In genomic region chrX:10775714-10776515, GRCm38 (mm10) we compare ENCODE assay signal across 8 mouse cellular contexts.
A peak's percentile ranks its signal among the peaks of the same experiment; 100 is the strongest.
DNase-seq lines count a peak whose midpoint lies in the region; ATAC-seq lines count a peak whose summit lies in the region.

No protein-coding gene starts in this region.

- H3K4me1 ChIP-seq in limb, embryonic 15.5 days, result no peaks in the 10 kb centered on the region
- H3K4me1 ChIP-seq in midbrain, embryonic 13.5 days (replicated peaks), result no peaks in the 10 kb centered on the region
- H3K4me1 ChIP-seq in liver, embryonic 11.5 days (replicated peaks; ENCODE audit: control insufficient read depth, insufficient read depth, low read length), result no peaks in the 10 kb centered on the region

- peak; percentile 9 to 16 for DNase-seq in cerebellum, postnatal 10 days
- no peak for DNase-seq in cerebellum, postnatal 4 days (ENCODE audit: low spot score in 2 of 2)
- DNase-seq in ovary, adult 18-20 months (ENCODE audit: low spot score), result peak; percentile 50
- DNase-seq in ovary, postnatal 14 days (ENCODE audit: low spot score), result no peak
- DNase-seq in telencephalon, adult 2 months (ENCODE audit: low read depth, low spot score), result peak; percentile 23
- no peak for DNase-seq in liver, embryonic 11.5 days (ENCODE audit: low spot score)

- no peak overlapping the region for H3K4me2 ChIP-seq in limb, embryonic 15.5 days
- H3K4me2 ChIP-seq in midbrain, embryonic 13.5 days (replicated peaks), result no peak overlapping the region
- H3K4me2 ChIP-seq in liver, embryonic 11.5 days, result no peak overlapping the region

- H3K9me3 ChIP-seq in limb, embryonic 15.5 days, result no peaks in the 10 kb centered on the region
- no peaks in the 10 kb centered on the region for H3K9me3 ChIP-seq in midbrain, embryonic 13.5 days
- no peaks in the 10 kb centered on the region for H3K9me3 ChIP-seq in liver, embryonic 11.5 days (ENCODE audit: control insufficient read depth, low read length)

- no peak for ATAC-seq in limb, embryonic 15.5 days (ENCODE audit: insufficient number of reproducible peaks, low FRiP score, low TSS enrichment, low read depth)
- no peak for ATAC-seq in midbrain, embryonic 13.5 days
- ATAC-seq in liver, embryonic 11.5 days (replicated peaks; ENCODE audit: low FRiP score), result no peak

- peak overlapping the region; percentile 47; the same call in 1 of the 2 replicates for H3K27ac ChIP-seq in limb, embryonic 15.5 days
- no peak overlapping the region for H3K27ac ChIP-seq in midbrain, embryonic 13.5 days
- H3K27ac ChIP-seq in liver, embryonic 11.5 days (ENCODE audit: low read depth, low read length), result no peak overlapping the region

- 30% methylated on average over 8 of the region's 8 CpGs for WGBS in limb, embryonic 15.5 days
- 53% methylated on average over 8 of the region's 8 CpGs for WGBS in midbrain, embryonic 13.5 days
- WGBS in liver, embryonic 11.5 days, result 55% methylated on average over 8 of the region's 8 CpGs

- no peak overlapping the region for H3K4me3 ChIP-seq in limb, embryonic 15.5 days
- H3K4me3 ChIP-seq in midbrain, embryonic 13.5 days (replicated peaks), result no peak overlapping the region
- H3K4me3 ChIP-seq in liver, embryonic 11.5 days (ENCODE audit: low read depth, low read length), result no peak overlapping the region

- no peaks in the 10 kb centered on the region for H3K36me3 ChIP-seq in limb, embryonic 15.5 days
- no peaks in the 10 kb centered on the region for H3K36me3 ChIP-seq in midbrain, embryonic 13.5 days
- no peaks in the 10 kb centered on the region for H3K36me3 ChIP-seq in liver, embryonic 11.5 days (ENCODE audit: control insufficient read depth, insufficient read depth, low read length)

- no peak overlapping the region for H3K9ac ChIP-seq in limb, embryonic 15.5 days
- no peak overlapping the region for H3K9ac ChIP-seq in midbrain, embryonic 13.5 days (replicated peaks)
- no peak overlapping the region for H3K9ac ChIP-seq in liver, embryonic 11.5 days (ENCODE audit: low read depth, low read length)

- H3K27me3 ChIP-seq in limb, embryonic 15.5 days, result no peaks in the 10 kb centered on the region
- H3K27me3 ChIP-seq in midbrain, embryonic 13.5 days, result no peaks in the 10 kb centered on the region
- H3K27me3 ChIP-seq in liver, embryonic 11.5 days (replicated peaks; ENCODE audit: control insufficient read depth, insufficient read depth, low read length), result no peaks in the 10 kb centered on the region

Comparison
In these comparisons a context has a peak if more than half of its experiments do, and no peak if none do; other contexts are left out.
1. DNase-seq: peak in cerebellum, postnatal 10 days (2 of 2), ovary, adult 18-20 months (single experiment) and telencephalon, adult 2 months (single experiment); none in cerebellum, postnatal 4 days (0 of 2), ovary, postnatal 14 days (single experiment) and liver, embryonic 11.5 days (single experiment).